Mouse (Mus musculus) c-Kit-negative CD71-positive TER-119-positive erythroid progenitor cells, embryonic 14.5 days (primary cell): ENCODE measurements around the gene Asic2.

Source experiments
- DNase-seq: peaks from one replicate; pipeline ENCODE4 v3.0.0-alpha.2; 2013; ENCODE audit warnings: low read depth, low spot score

Gene Asic2

GRCm38 (mm10) chr11:81521881-81522280 lies 446.4 kb downstream of the Asic2 start:
- no peak for DNase-seq

GRCm38 (mm10) chr11:81518001-81518955 lies 450.0 kb downstream of the Asic2 start:
- DNase-seq, result no peak

GRCm38 (mm10) chr11:81515754-81516153 lies 452.5 kb downstream of the Asic2 start:
- no peak for DNase-seq

- no peak for DNase-seq
Observed at GRCm38 (mm10) chr11:81512434-81512833, 455.8 kb downstream of the Asic2 start.

GRCm38 (mm10) chr11:81511401-81511800 lies 456.9 kb downstream of the Asic2 start:
- DNase-seq, result no peak

- no peak for DNase-seq
Observed at GRCm38 (mm10) chr11:81508385-81509233, 459.6 kb downstream of the Asic2 start.

- DNase-seq, result no peak
Observed at GRCm38 (mm10) chr11:81504791-81505430, 463.3 kb downstream of the Asic2 start.

- no peak for DNase-seq
Observed at GRCm38 (mm10) chr11:81501473-81502246, 466.6 kb downstream of the Asic2 start.

- no peak for DNase-seq
Observed at GRCm38 (mm10) chr11:81498990-81499389, 469.3 kb downstream of the Asic2 start.

- DNase-seq, result no peak
Observed at GRCm38 (mm10) chr11:81497652-81498391, 470.4 kb downstream of the Asic2 start.

- no peak for DNase-seq
Observed at GRCm38 (mm10) chr11:81496446-81496845, 471.8 kb downstream of the Asic2 start.

- DNase-seq, result no peak
Observed at GRCm38 (mm10) chr11:81492351-81492750, 475.9 kb downstream of the Asic2 start.

GRCm38 (mm10) chr11:81489144-81489735 lies 479.0 kb downstream of the Asic2 start:
- DNase-seq, result no peak

GRCm38 (mm10) chr11:81488681-81489080 lies 479.6 kb downstream of the Asic2 start:
- DNase-seq, result no peak

GRCm38 (mm10) chr11:81486265-81486940 lies 481.9 kb downstream of the Asic2 start:
- no peak for DNase-seq

GRCm38 (mm10) chr11:81481198-81481597 lies 487.1 kb downstream of the Asic2 start:
- no peak for DNase-seq

- DNase-seq, result no peak
Observed at GRCm38 (mm10) chr11:81476231-81476630, 492.0 kb downstream of the Asic2 start.

- DNase-seq, result no peak
Observed at GRCm38 (mm10) chr11:81474121-81474520, 494.1 kb downstream of the Asic2 start.

GRCm38 (mm10) chr11:81462199-81462598 lies 506.1 kb downstream of the Asic2 start:
- DNase-seq, result no peak
